Mouse (Mus musculus): ENCODE results near the gene Adamts10. TPM values are rescaled to one million over a fixed set of nuclear protein-coding genes. Genes with fewer than 3 reads are reported as not detected.

The Adamts10 gene
- polyA plus RNA-seq, 1 experiment from 2014 or later = 53.6 TPM

- no peak for DNase-seq (ENCODE audit: low spot score)
- WGBS = 58% methylated on average over 1 of the region's 1 CpGs
- Histone ChIP-seq H3K9me3 (ENCODE audit: control insufficient read depth, low read length) (no peaks in the 10 kb centered on the region), H3K9ac (ENCODE audit: low read length) (no peak overlapping the region), H3K27me3 (replicated peaks; ENCODE audit: control insufficient read depth, insufficient read depth, low read length) (no peaks in the 10 kb centered on the region), H3K4me2 (ENCODE audit: low read length) (no peak overlapping the region), H3K36me3 (ENCODE audit: control insufficient read depth, insufficient read depth, low read length) (no peaks in the 10 kb centered on the region), H3K4me1 (replicated peaks; ENCODE audit: control insufficient read depth, insufficient read depth, low read length) (no peaks in the 10 kb centered on the region), H3K27ac (ENCODE audit: low read depth) (no peak overlapping the region), H3K4me3 (ENCODE audit: low read depth, low read length) (no peak overlapping the region)
- ATAC-seq (replicated peaks; ENCODE audit: low FRiP score, low TSS enrichment, low read depth) = no peak
Observed at GRCm38 (mm10) chr17:33564599-33564998, 40.6 kb downstream of the Adamts10 start.

DNA sequence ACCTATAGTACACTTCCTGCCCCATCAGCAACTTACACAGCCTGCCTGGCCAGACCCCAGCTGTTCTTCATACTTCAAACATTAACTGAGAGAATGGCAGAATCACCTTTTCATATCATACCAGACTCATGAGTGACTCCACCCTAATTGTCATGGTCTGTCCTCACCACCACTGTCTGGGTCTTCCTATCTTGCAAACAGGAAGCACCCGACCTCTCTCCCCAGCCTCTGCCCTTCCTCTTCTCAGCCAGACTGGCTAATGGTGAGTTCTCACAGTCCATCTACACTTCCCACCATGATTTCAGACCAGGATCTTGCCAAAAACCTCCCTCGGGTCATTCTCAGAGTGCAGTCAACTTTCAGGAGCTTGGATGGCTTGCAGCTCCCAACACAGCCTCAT is 42.2 kb downstream of the Adamts10 start:
- Histone ChIP-seq H3K4me2 (ENCODE audit: low read length) (no peak overlapping the region), H3K4me1 (replicated peaks; ENCODE audit: control insufficient read depth, insufficient read depth, low read length) (no peaks in the 10 kb centered on the region), H3K9ac (ENCODE audit: low read length) (no peak overlapping the region), H3K27me3 (replicated peaks; ENCODE audit: control insufficient read depth, insufficient read depth, low read length) (no peaks in the 10 kb centered on the region), H3K36me3 (ENCODE audit: control insufficient read depth, insufficient read depth, low read length) (no peaks in the 10 kb centered on the region), H3K27ac (ENCODE audit: low read depth) (no peak overlapping the region), H3K9me3 (ENCODE audit: control insufficient read depth, low read length) (no peaks in the 10 kb centered on the region), H3K4me3 (ENCODE audit: low read depth, low read length) (no peak overlapping the region)
- WGBS = 56% methylated on average over 2 of the region's 2 CpGs
- ATAC-seq (replicated peaks; ENCODE audit: low FRiP score, low TSS enrichment, low read depth) (no peak), DNase-seq (ENCODE audit: low spot score) (no peak)

DNA sequence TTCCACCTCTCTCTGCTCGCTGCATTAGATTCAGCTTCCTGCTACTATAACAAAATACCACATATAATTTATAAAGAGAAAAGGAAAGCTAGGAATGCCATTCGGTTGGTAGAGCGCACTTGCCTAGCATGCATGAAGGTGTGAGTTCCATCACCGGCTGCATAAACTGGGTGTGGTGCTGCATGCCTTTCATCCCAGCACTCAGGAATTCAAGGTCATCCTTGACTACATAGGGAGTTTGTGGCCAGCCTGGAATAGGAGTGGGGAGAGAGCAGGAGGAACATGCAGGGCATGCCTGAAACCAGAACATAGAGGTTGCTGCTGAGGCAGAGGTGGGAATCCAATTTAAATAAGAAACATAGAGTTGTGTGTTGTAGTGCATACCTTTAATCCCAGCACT is 60.1 kb downstream of the Adamts10 start:
- Histone ChIP-seq H3K4me3 (ENCODE audit: low read depth, low read length) (no peak overlapping the region), H3K9me3 (ENCODE audit: control insufficient read depth, low read length) (no peaks in the 10 kb centered on the region), H3K27ac (ENCODE audit: low read depth) (no peak overlapping the region), H3K4me1 (replicated peaks; ENCODE audit: control insufficient read depth, insufficient read depth, low read length) (no peaks in the 10 kb centered on the region), H3K36me3 (ENCODE audit: control insufficient read depth, insufficient read depth, low read length) (no peaks in the 10 kb centered on the region), H3K9ac (ENCODE audit: low read length) (no peak overlapping the region), H3K4me2 (ENCODE audit: low read length) (no peak overlapping the region), H3K27me3 (replicated peaks; ENCODE audit: control insufficient read depth, insufficient read depth, low read length) (no peaks in the 10 kb centered on the region)
- 80% methylated on average over 4 of the region's 4 CpGs for WGBS
- no peak for ATAC-seq (replicated peaks; ENCODE audit: low FRiP score, low TSS enrichment, low read depth)
- no peak for DNase-seq (ENCODE audit: low spot score)

GRCm38 (mm10) chr17:33586011-33586410 is 62.0 kb downstream of the Adamts10 start:
- H3K9me3 ChIP-seq (ENCODE audit: control insufficient read depth, low read length) = no peaks in the 10 kb centered on the region
- H3K36me3 ChIP-seq (ENCODE audit: control insufficient read depth, insufficient read depth, low read length) = no peaks in the 10 kb centered on the region
- ATAC-seq (replicated peaks; ENCODE audit: low FRiP score, low TSS enrichment, low read depth) = no peak
- H3K4me2 ChIP-seq (ENCODE audit: low read length) = no peak overlapping the region
- no peak overlapping the region for H3K4me3 ChIP-seq (ENCODE audit: low read depth, low read length)
- no peak overlapping the region for H3K9ac ChIP-seq (ENCODE audit: low read length)
- 60% methylated on average over 17 of the region's 17 CpGs for whole genome bisulfite sequencing
- DNase-seq (ENCODE audit: low spot score) = no peak
- no peak overlapping the region for H3K27ac ChIP-seq (ENCODE audit: low read depth)
- no peaks in the 10 kb centered on the region for H3K27me3 ChIP-seq (replicated peaks; ENCODE audit: control insufficient read depth, insufficient read depth, low read length)
- H3K4me1 ChIP-seq (replicated peaks; ENCODE audit: control insufficient read depth, insufficient read depth, low read length) = no peaks in the 10 kb centered on the region

- ATAC-seq (replicated peaks; ENCODE audit: low FRiP score, low TSS enrichment, low read depth) (no peak), DNase-seq (ENCODE audit: low spot score) (no peak)
- Histone ChIP-seq H3K4me3 (ENCODE audit: low read depth, low read length) (no peak overlapping the region), H3K4me1 (replicated peaks; ENCODE audit: control insufficient read depth, insufficient read depth, low read length) (no peaks in the 10 kb centered on the region), H3K27me3 (replicated peaks; ENCODE audit: control insufficient read depth, insufficient read depth, low read length) (no peaks in the 10 kb centered on the region), H3K9ac (ENCODE audit: low read length) (no peak overlapping the region), H3K4me2 (ENCODE audit: low read length) (no peak overlapping the region), H3K27ac (ENCODE audit: low read depth) (no peak overlapping the region), H3K36me3 (ENCODE audit: control insufficient read depth, insufficient read depth, low read length) (no peaks in the 10 kb centered on the region), H3K9me3 (ENCODE audit: control insufficient read depth, low read length) (peaks cover 5% of the 10 kb centered on the region; the same call in 1 of the 2 replicates)
Observed at GRCm38 (mm10) chr17:33597271-33597670, 73.3 kb downstream of the Adamts10 start.

- ATAC-seq (replicated peaks; ENCODE audit: low FRiP score, low TSS enrichment, low read depth) (no peak), DNase-seq (ENCODE audit: low spot score) (no peak)
- Histone ChIP-seq H3K4me2 (ENCODE audit: low read length) (no peak overlapping the region), H3K36me3 (ENCODE audit: control insufficient read depth, insufficient read depth, low read length) (no peaks in the 10 kb centered on the region), H3K9me3 (ENCODE audit: control insufficient read depth, low read length) (peaks cover 5% of the 10 kb centered on the region; the same call in 1 of the 2 replicates), H3K4me3 (ENCODE audit: low read depth, low read length) (no peak overlapping the region), H3K27me3 (replicated peaks; ENCODE audit: control insufficient read depth, insufficient read depth, low read length) (no peaks in the 10 kb centered on the region), H3K4me1 (replicated peaks; ENCODE audit: control insufficient read depth, insufficient read depth, low read length) (no peaks in the 10 kb centered on the region), H3K27ac (ENCODE audit: low read depth) (no peak overlapping the region), H3K9ac (ENCODE audit: low read length) (no peak overlapping the region)
- WGBS = 92% methylated on average over 5 of the region's 5 CpGs
Observed at GRCm38 (mm10) chr17:33598506-33598905, 74.5 kb downstream of the Adamts10 start.

- 83% methylated on average over 8 of the region's 8 CpGs for WGBS
- Histone ChIP-seq H3K4me2 (ENCODE audit: low read length) (no peak overlapping the region), H3K4me1 (replicated peaks; ENCODE audit: control insufficient read depth, insufficient read depth, low read length) (no peaks in the 10 kb centered on the region), H3K4me3 (ENCODE audit: low read depth, low read length) (no peak overlapping the region), H3K9me3 (ENCODE audit: control insufficient read depth, low read length) (peaks cover 5% of the 10 kb centered on the region; the same call in 1 of the 2 replicates), H3K9ac (ENCODE audit: low read length) (no peak overlapping the region), H3K36me3 (ENCODE audit: control insufficient read depth, insufficient read depth, low read length) (no peaks in the 10 kb centered on the region), H3K27ac (ENCODE audit: low read depth) (no peak overlapping the region), H3K27me3 (replicated peaks; ENCODE audit: control insufficient read depth, insufficient read depth, low read length) (no peaks in the 10 kb centered on the region)
- ATAC-seq (replicated peaks; ENCODE audit: low FRiP score, low TSS enrichment, low read depth) (no peak), DNase-seq (ENCODE audit: low spot score) (no peak)
Observed at GRCm38 (mm10) chr17:33599836-33600475, 76.0 kb downstream of the Adamts10 start.

- Histone ChIP-seq H3K27me3 (replicated peaks; ENCODE audit: control insufficient read depth, insufficient read depth, low read length) (no peaks in the 10 kb centered on the region), H3K27ac (ENCODE audit: low read depth) (no peak overlapping the region), H3K4me3 (ENCODE audit: low read depth, low read length) (no peak overlapping the region), H3K36me3 (ENCODE audit: control insufficient read depth, insufficient read depth, low read length) (no peaks in the 10 kb centered on the region), H3K4me1 (replicated peaks; ENCODE audit: control insufficient read depth, insufficient read depth, low read length) (no peaks in the 10 kb centered on the region), H3K9ac (ENCODE audit: low read length) (no peak overlapping the region), H3K4me2 (ENCODE audit: low read length) (no peak overlapping the region), H3K9me3 (ENCODE audit: control insufficient read depth, low read length) (peaks cover 5% of the 10 kb centered on the region; the same call in 1 of the 2 replicates)
- DNase-seq (ENCODE audit: low spot score) = no peak
- no peak for ATAC-seq (replicated peaks; ENCODE audit: low FRiP score, low TSS enrichment, low read depth)
- WGBS = 74% methylated on average over 3 of the region's 3 CpGs
Observed at GRCm38 (mm10) chr17:33600831-33601230, 76.8 kb downstream of the Adamts10 start.

DNA sequence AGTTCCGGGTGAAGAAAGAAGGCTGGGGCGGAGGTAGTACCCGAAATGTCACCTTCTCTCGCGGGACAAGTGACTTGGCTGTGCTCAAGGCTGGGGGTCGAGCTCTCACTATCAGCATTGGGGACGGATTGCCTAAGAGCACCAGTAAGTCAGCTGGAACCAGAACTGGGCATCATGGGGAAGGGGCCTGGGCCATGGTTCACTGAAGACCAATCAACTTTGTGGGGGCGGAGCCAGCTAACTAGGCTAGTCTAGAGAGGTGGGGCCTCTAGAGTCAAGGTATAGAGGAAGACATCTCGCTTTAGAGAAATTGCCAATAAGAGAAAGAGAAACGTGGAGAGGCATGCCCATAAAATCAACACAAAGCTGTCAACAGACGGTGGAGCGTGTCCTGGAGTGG is 77.9 kb downstream of the Adamts10 start:
- Histone ChIP-seq H3K9ac (ENCODE audit: low read length) (no peak overlapping the region), H3K9me3 (ENCODE audit: control insufficient read depth, low read length) (peaks cover 5% of the 10 kb centered on the region; the same call in 1 of the 2 replicates), H3K4me2 (ENCODE audit: low read length) (no peak overlapping the region), H3K4me3 (ENCODE audit: low read depth, low read length) (no peak overlapping the region), H3K36me3 (ENCODE audit: control insufficient read depth, insufficient read depth, low read length) (no peaks in the 10 kb centered on the region), H3K4me1 (replicated peaks; ENCODE audit: control insufficient read depth, insufficient read depth, low read length) (no peaks in the 10 kb centered on the region), H3K27me3 (replicated peaks; ENCODE audit: control insufficient read depth, insufficient read depth, low read length) (no peaks in the 10 kb centered on the region), H3K27ac (ENCODE audit: low read depth) (no peak overlapping the region)
- 87% methylated on average over 12 of the region's 12 CpGs for WGBS
- DNase-seq (ENCODE audit: low spot score) (no peak), ATAC-seq (replicated peaks; ENCODE audit: low FRiP score, low TSS enrichment, low read depth) (no peak)
